Mouse (Mus musculus) olfactory bulb, adult 2 months (tissue): ENCODE results near the gene Bri3bp. TPM values are rescaled to one million over a fixed set of nuclear protein-coding genes. Genes with fewer than 3 reads are reported as not detected.
"Not testable (repeated sequence)": the region's sequence is repeated elsewhere in the genome, so short reads cannot be mapped to it uniquely, and the experiment has no call there.

Experiments
- H3K27ac ChIP-seq: fragments of 200-500 bp; 2 replicates; pipeline ENCODE4 v1.5.1; 2012; ENCODE audit warnings: low read depth, low read length; ENCODE audit not compliant: insufficient read depth
- H3K4me1 ChIP-seq: fragments of 200-500 bp; 2 replicates; pipeline ENCODE4 v1.6.1; 2012; ENCODE audit warnings: low read length; ENCODE audit not compliant: control insufficient read depth, insufficient read depth
- H3K4me3 ChIP-seq: fragments of 200-500 bp; 2 replicates; pipeline ENCODE4 v1.5.1; 2012; ENCODE audit warnings: mild to moderate bottlenecking, low read depth, low read length, moderate library complexity; ENCODE audit not compliant: insufficient read depth
- CTCF ChIP-seq: fragments of 200-500 bp; IDR thresholded peaks from 2 replicates; pipeline ENCODE4 v1.5.1; 2012; ENCODE audit warnings: low read depth, mild to moderate bottlenecking, low read length, moderate library complexity; ENCODE audit not compliant: insufficient read depth
- POLR2A ChIP-seq: fragments of 200-500 bp; IDR thresholded peaks from 2 replicates; pipeline ENCODE4 v1.6.1; 2012; ENCODE audit warnings: mild to moderate bottlenecking, low read depth, low read length, moderate library complexity; ENCODE audit not compliant: insufficient read depth
- WGBS: fragments of 180-500 bp; shearing (Covaris S2); methylation state at CpG from one replicate; pipeline ENCODE4 v1.1.7; 2018; 5-methylcytosine and 5-hydroxymethylcytosine counted together
- polyA plus RNA-seq: library from polyadenylated mRNA; stranded (reverse); fragments of >200 nt; gene quantifications from 2 replicates; pipeline ENCODE4 v1.2.4, GENCODE M21; 2012; ENCODE audit warnings: low replicate concordance; ENCODE audit not compliant: missing spikeins, insufficient read depth, insufficient read length

The Bri3bp gene
- polyA plus RNA-seq, 1 experiment: 46.8 TPM

GRCm38 (mm10) chr5:125408842-125409241, 32.5 kb upstream of the Bri3bp start:
- WGBS: 9% methylated on average over 13 of the region's 13 CpGs
- TF ChIP-seq CTCF (no peak), POLR2A (no peak)
- H3K27ac ChIP-seq: peak overlapping the region; percentile 41; the same call in 1 of the 2 replicates
- peaks cover 20% of the 10 kb centered on the region for H3K4me1 ChIP-seq
- no peak overlapping the region for H3K4me3 ChIP-seq

DNA sequence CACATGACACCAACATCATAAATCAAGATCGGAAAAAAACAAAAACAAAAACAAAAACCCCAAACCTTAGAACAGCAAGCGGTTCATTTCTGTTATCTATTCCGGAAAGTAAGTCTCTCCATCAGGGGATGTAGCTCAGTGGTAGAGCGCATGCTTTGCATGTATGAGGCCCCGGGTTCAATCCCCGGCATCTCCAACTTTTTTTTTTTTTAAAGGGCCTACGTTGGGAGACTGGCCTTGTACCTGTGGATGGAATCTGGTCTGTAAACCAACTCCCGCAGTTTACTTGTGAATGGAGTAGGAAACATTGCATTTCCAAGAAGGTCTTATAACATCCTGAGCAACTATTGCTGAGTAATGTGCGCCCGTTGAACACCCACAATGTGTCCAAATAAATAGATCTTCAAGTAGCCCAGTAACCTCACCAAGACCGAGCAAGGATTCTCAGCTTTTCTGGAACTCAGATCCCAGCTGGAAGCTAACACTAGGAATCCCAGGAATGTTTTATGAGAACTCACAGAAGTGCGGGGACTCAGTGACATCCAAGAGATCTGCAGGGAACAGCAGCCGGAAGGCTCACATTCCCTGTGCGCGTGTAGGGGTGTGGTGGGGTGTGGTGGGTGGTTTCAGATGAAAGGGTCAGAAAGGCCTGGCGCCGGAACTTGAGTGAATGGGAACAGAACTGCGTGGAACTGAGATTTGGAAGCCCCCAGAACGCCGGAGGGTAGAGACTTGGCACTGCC, 31.8 kb upstream of the Bri3bp start:
- Histone ChIP-seq H3K4me3 (no peak overlapping the region), H3K4me1 (peaks cover 19% of the 10 kb centered on the region), H3K27ac (peak overlapping the region; percentile 41; the same call in 1 of the 2 replicates)
- TF ChIP-seq POLR2A (no peak), CTCF (no peak)
- WGBS: 30% methylated on average over 20 of the region's 20 CpGs

DNA sequence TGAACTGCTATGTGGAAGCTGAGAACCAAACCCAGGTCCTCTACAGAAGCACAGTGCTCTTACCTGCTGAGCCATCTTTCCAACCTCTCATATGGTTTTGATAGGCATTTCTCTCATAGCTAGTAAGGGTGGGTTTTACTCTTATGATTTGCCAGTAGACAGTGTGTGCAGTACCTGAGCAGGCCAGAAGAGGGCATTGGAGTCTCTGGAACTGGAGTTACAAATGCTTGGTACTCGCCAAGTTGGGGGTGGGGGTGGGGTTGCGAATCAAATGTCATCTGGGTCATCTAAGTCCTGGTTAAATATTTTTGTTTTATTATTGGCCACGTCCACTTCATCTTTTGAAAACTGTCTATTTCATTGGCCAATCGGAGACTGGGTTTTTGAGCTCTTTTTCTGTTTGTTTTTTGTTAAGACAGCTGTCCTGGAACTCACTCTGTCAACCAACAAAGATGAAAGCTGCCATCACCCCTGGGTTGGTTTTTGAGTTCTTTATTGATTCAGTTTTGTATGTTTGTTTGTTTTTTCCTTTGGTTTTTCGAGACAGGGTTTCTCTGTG, 29.3 kb upstream of the Bri3bp start:
- 59% methylated on average over 5 of the region's 5 CpGs for whole genome bisulfite sequencing
- TF ChIP-seq POLR2A (no peak), CTCF (no peak)
- Histone ChIP-seq H3K4me1 (peaks cover 8% of the 10 kb centered on the region), H3K27ac (no peak overlapping the region), H3K4me3 (no peak overlapping the region)

GRCm38 (mm10) chr5:125412536-125412935, 28.8 kb upstream of the Bri3bp start:
- H3K4me3 ChIP-seq, H3K27ac ChIP-seq, H3K4me1 ChIP-seq: not testable (repeated sequence)
- 87% methylated on average over 8 of the region's 8 CpGs for WGBS

DNA sequence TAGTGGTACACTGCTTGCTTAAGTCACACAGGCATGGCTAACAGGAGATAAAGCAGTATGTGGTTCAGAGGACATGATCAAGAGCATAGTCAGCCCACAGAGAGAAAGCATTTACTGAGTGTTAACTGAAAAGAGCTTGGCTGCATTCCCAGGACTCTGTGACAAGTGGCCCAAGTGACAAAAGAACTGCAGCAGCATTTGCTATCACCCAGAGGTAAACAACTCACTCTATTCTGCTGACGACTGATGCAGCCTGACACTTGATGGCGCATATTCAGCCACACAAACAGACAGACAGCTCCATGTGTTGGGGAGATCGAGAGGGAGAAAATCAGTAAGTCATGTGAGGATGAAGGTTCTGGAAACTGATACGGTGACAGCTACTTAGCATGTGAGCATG, 27.6 kb upstream of the Bri3bp start:
- WGBS: 51% methylated on average over 4 of the region's 4 CpGs
- TF ChIP-seq CTCF (no peak), POLR2A (no peak)
- H3K4me3 ChIP-seq: no peak overlapping the region
- no peaks in the 10 kb centered on the region for H3K4me1 ChIP-seq
- no peak overlapping the region; the same call in 1 of the 2 replicates for H3K27ac ChIP-seq

GRCm38 (mm10) chr5:125416183-125416582, 25.2 kb upstream of the Bri3bp start:
- no peak overlapping the region for H3K27ac ChIP-seq
- H3K4me3 ChIP-seq: no peak overlapping the region
- no peaks in the 10 kb centered on the region for H3K4me1 ChIP-seq
- 95% methylated on average over 8 of the region's 8 CpGs for WGBS
- no peak for TF ChIP-seq CTCF
- no peak for TF ChIP-seq POLR2A

- H3K27ac ChIP-seq: no peak overlapping the region
- no peak for TF ChIP-seq CTCF
- TF ChIP-seq POLR2A: no peak
- no peak overlapping the region for H3K4me3 ChIP-seq
- H3K4me1 ChIP-seq: no peaks in the 10 kb centered on the region
- WGBS: 83% methylated on average over 12 of the region's 12 CpGs
Observed at GRCm38 (mm10) chr5:125418636-125419035, 22.7 kb upstream of the Bri3bp start.

- H3K4me3 ChIP-seq: no peak overlapping the region
- 81% methylated on average over 11 of the region's 11 CpGs for WGBS
- TF ChIP-seq POLR2A (no peak), CTCF (no peak)
- H3K4me1 ChIP-seq: no peaks in the 10 kb centered on the region
- H3K27ac ChIP-seq: no peak overlapping the region
Observed at GRCm38 (mm10) chr5:125419124-125419523, 22.2 kb upstream of the Bri3bp start.

GRCm38 (mm10) chr5:125425698-125426276, 15.6 kb upstream of the Bri3bp start:
- H3K4me3 ChIP-seq: no peak overlapping the region
- 94% methylated on average over 10 of the region's 10 CpGs for WGBS
- TF ChIP-seq CTCF (no peak), POLR2A (no peak)
- H3K27ac ChIP-seq: no peak overlapping the region
- H3K4me1 ChIP-seq: no peaks in the 10 kb centered on the region

GRCm38 (mm10) chr5:125426343-125426742, 15.0 kb upstream of the Bri3bp start:
- 91% methylated on average over 10 of the region's 10 CpGs for WGBS
- Histone ChIP-seq H3K4me1 (no peaks in the 10 kb centered on the region), H3K27ac (no peak overlapping the region), H3K4me3 (no peak overlapping the region)
- TF ChIP-seq POLR2A: no peak
- TF ChIP-seq CTCF: no peak

DNA sequence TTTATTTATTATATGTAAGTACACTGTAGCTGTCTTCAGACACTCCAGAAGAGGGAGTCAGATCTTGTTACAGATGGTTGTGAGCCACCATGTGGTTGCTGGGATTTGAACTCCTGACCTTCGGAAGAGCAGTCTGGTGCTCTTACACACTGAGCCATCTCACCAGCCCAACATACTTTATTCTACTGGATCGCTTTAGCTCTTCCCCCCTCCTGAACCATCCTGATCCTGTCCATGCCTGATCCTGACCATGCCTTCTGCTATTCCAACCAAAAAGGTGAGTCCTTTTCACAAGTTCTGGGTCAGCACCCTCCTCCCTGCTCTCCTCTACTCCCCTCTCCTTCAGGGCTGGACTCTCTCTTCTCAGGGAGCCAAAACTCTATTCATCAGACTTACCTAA, 9.0 kb upstream of the Bri3bp start:
- WGBS: 87% methylated on average over 2 of the region's 2 CpGs
- H3K27ac ChIP-seq, H3K4me3 ChIP-seq, H3K4me1 ChIP-seq: not testable (repeated sequence)
